Mouse (Mus musculus) hindbrain, postnatal 0 days (tissue): ENCODE results near the gene Ttk. TPM values are rescaled to one million over a fixed set of nuclear protein-coding genes. Genes with fewer than 3 reads are reported as not detected.

Source experiments
- ATAC-seq: fragments of 200-750 bp; cut with Nextera tagmentation; 2 replicates; pipeline ENCODE4 v1.8.0; 2017; ENCODE audit warnings: mild to moderate bottlenecking, moderate TSS enrichment, moderate library complexity
- DNase-seq: peaks from one replicate; pipeline ENCODE4 v3.0.0-alpha.2; 2015; ENCODE audit warnings: low spot score
- H3K27ac ChIP-seq: fragments of 300-500 bp; sonication (generic); 2 replicates; pipeline ENCODE4 v1.5.1; 2014; ENCODE audit warnings: mild to moderate bottlenecking
- H3K27me3 ChIP-seq: fragments of 300-500 bp; sonication (generic); 2 replicates; pipeline ENCODE4 v1.6.1; 2014; ENCODE audit warnings: low read length, mixed read lengths; ENCODE audit not compliant: insufficient read depth
- H3K36me3 ChIP-seq: fragments of 300-500 bp; sonication (generic); 2 replicates; pipeline ENCODE4 v1.6.1; 2014; ENCODE audit warnings: low read length, mixed read lengths; ENCODE audit not compliant: insufficient read depth
- H3K4me1 ChIP-seq: fragments of 300-500 bp; sonication (generic); 2 replicates; pipeline ENCODE4 v1.6.1; 2014; ENCODE audit warnings: antibody characterized with exemption, low read length, mixed read lengths; ENCODE audit not compliant: insufficient read depth
- H3K4me2 ChIP-seq: fragments of 300-500 bp; sonication (generic); 2 replicates; pipeline ENCODE4 v1.6.1; 2014; ENCODE audit warnings: low read depth, mild to moderate bottlenecking, low read length, moderate library complexity, mixed read lengths
- H3K4me3 ChIP-seq: fragments of 300-500 bp; sonication (generic); 2 replicates; pipeline ENCODE4 v1.5.1; 2014; ENCODE audit warnings: low read length
- H3K9ac ChIP-seq: fragments of 300-500 bp; sonication (generic); replicated peaks from 2 replicates; pipeline ENCODE4 v1.6.1; 2014; ENCODE audit warnings: mild to moderate bottlenecking, low read length, moderate library complexity, mixed read lengths
- H3K9me3 ChIP-seq: fragments of 300-500 bp; sonication (generic); 2 replicates; pipeline ENCODE4 v1.6.1; 2016; ENCODE audit warnings: low read length, mixed read lengths
- CTCF ChIP-seq: IDR thresholded peaks from 2 replicates; pipeline ENCODE4 v1.5.1; 2016; ENCODE audit warnings: antibody characterized with exemption, control low read depth, low read depth
- WGBS: fragments of 180-500 bp; shearing (Covaris S2); extraction: QIAGEN DNeasy Blood & Tissue Kit; methylation state at CpG from one replicate; pipeline ENCODE4 v1.1.7; 2014; 5-methylcytosine and 5-hydroxymethylcytosine counted together
- polyA plus RNA-seq: library from polyadenylated mRNA; unstranded; fragments of >200 nt; fragmentation: Nextera tagmentation; extraction: Ambion mirVana; gene quantifications from 2 replicates; pipeline ENCODE4 v1.2.1, GENCODE M21; 2015
- total RNA-seq: library from RNA; depleted of rRNA; stranded (reverse); fragments of >200 nt; gene quantifications from 2 replicates; pipeline ENCODE4 v1.2.3, GENCODE M21; 2014

Gene Ttk
- total and polyA plus RNA-seq, 2 experiments from 2014 or later: 3.0 to 4.3 TPM

GRCm38 (mm10) chr9:83805164-83805976 is 29.1 kb upstream of the Ttk start:
- H3K4me2 ChIP-seq: peak overlapping the region; percentile 72
- H3K36me3 ChIP-seq: no peaks in the 10 kb centered on the region
- peak; percentile 69 for TF ChIP-seq CTCF
- no peaks in the 10 kb centered on the region for H3K27me3 ChIP-seq
- peak overlapping the region; percentile 79 for H3K4me3 ChIP-seq
- DNase-seq (peak; percentile 88), ATAC-seq (peak; percentile 90)
- no peaks in the 10 kb centered on the region for H3K9me3 ChIP-seq
- WGBS: under 1% methylated on average over 37 of the region's 37 CpGs
- peak overlapping the region; percentile 93 for H3K27ac ChIP-seq
- H3K4me1 ChIP-seq: peaks cover 3% of the 10 kb centered on the region; the same call in 1 of the 2 replicates
- peak overlapping the region; percentile 86 for H3K9ac ChIP-seq

- H3K4me3 ChIP-seq: peak within 1 kb of the TSS; percentile 79
- ATAC-seq: peak; percentile 92
- peak within 1 kb of the TSS; percentile 72 for H3K4me2 ChIP-seq
- H3K27ac ChIP-seq: peak within 1 kb of the TSS; percentile 93
- H3K9ac ChIP-seq: peak within 1 kb of the TSS; percentile 86
- peak; percentile 96 for DNase-seq
- H3K36me3 ChIP-seq: no peaks in the 10 kb centered on the region
- WGBS: 2% methylated on average over 62 of the region's 71 CpGs
- no peaks in the 10 kb centered on the region for H3K9me3 ChIP-seq
- H3K4me1 ChIP-seq: peaks cover 3% of the 10 kb centered on the region; the same call in 1 of the 2 replicates
- H3K27me3 ChIP-seq: no peaks in the 10 kb centered on the region
- TF ChIP-seq CTCF: no peak
Observed at GRCm38 (mm10) chr9:83805977-83806815, 28.3 kb upstream of the Ttk start, which contains the start of gene Elovl4. TSS of gene Elovl4 (minus strand) at chr9:83806277.

- H3K27ac ChIP-seq: no peak overlapping the region
- 4% methylated on average over 2 of the region's 2 CpGs for WGBS
- ATAC-seq (no peak), DNase-seq (peak; percentile 80)
- peak; percentile 69 for TF ChIP-seq CTCF
- H3K9ac ChIP-seq: no peak overlapping the region
- H3K36me3 ChIP-seq: no peaks in the 10 kb centered on the region
- no peak overlapping the region for H3K4me3 ChIP-seq
- no peaks in the 10 kb centered on the region for H3K9me3 ChIP-seq
- no peak overlapping the region for H3K4me2 ChIP-seq
- H3K4me1 ChIP-seq: no peaks in the 10 kb centered on the region; the same call in 1 of the 2 replicates
- H3K27me3 ChIP-seq: no peaks in the 10 kb centered on the region
Observed at GRCm38 (mm10) chr9:83807562-83807961, 26.9 kb upstream of the Ttk start.

GRCm38 (mm10) chr9:83819188-83819587 is 15.3 kb upstream of the Ttk start:
- no peak overlapping the region for H3K9ac ChIP-seq
- no peak overlapping the region for H3K27ac ChIP-seq
- no peaks in the 10 kb centered on the region for H3K9me3 ChIP-seq
- no peak overlapping the region for H3K4me3 ChIP-seq
- no peaks in the 10 kb centered on the region for H3K36me3 ChIP-seq
- ATAC-seq (no peak), DNase-seq (no peak)
- no peak overlapping the region for H3K4me2 ChIP-seq
- no peak for TF ChIP-seq CTCF
- H3K27me3 ChIP-seq: no peaks in the 10 kb centered on the region
- no peaks in the 10 kb centered on the region for H3K4me1 ChIP-seq
- 52% methylated on average over 7 of the region's 7 CpGs for WGBS

GRCm38 (mm10) chr9:83820976-83821375 is 13.5 kb upstream of the Ttk start:
- no peak for TF ChIP-seq CTCF
- H3K36me3 ChIP-seq: no peaks in the 10 kb centered on the region
- H3K27ac ChIP-seq: no peak overlapping the region
- no peak overlapping the region for H3K4me2 ChIP-seq
- H3K9me3 ChIP-seq: no peaks in the 10 kb centered on the region
- ATAC-seq (no peak), DNase-seq (no peak)
- H3K27me3 ChIP-seq: no peaks in the 10 kb centered on the region
- H3K9ac ChIP-seq: no peak overlapping the region
- H3K4me1 ChIP-seq: no peaks in the 10 kb centered on the region
- 88% methylated on average over 2 of the region's 2 CpGs for WGBS
- no peak overlapping the region for H3K4me3 ChIP-seq

GRCm38 (mm10) chr9:83822925-83823324 is 11.6 kb upstream of the Ttk start:
- H3K27ac ChIP-seq: no peak overlapping the region

More at GRCm38 (mm10) chr9:83822925-83823324, 11.6 kb upstream of the Ttk start:
- H3K4me2 ChIP-seq: no peak overlapping the region
- H3K4me3 ChIP-seq: no peak overlapping the region
- H3K9ac ChIP-seq: no peak overlapping the region
- no peak for DNase-seq
- no peak for TF ChIP-seq CTCF
- WGBS: 83% methylated on average over 5 of the region's 5 CpGs
- no peaks in the 10 kb centered on the region for H3K27me3 ChIP-seq
- H3K9me3 ChIP-seq: no peaks in the 10 kb centered on the region
- no peak for ATAC-seq
- H3K36me3 ChIP-seq: no peaks in the 10 kb centered on the region
- H3K4me1 ChIP-seq: no peaks in the 10 kb centered on the region
